Mouse (Mus musculus): ENCODE measurements around the gene Zbtb34. TPM values are rescaled to one million over a fixed set of nuclear protein-coding genes. Genes with fewer than 3 reads are reported as not detected.

Zbtb34 gene
- polyA plus RNA-seq, 1 experiment from 2014 or later: 4.8 TPM

- ATAC-seq (no peak), DNase-seq (ENCODE audit: low read depth, low spot score) (no peak)
- ChIA-PET POLR2A (interaction anchor here (0.8 kb wide), 1 partner anchor 8 kb away, joined by 5 read pairs; the partner anchor contains the start of gene Zbtb43), CTCF (no interaction called here)
- in situ Hi-C loops (cut with MboI; ENCODE audit: low pct_unique_long_range_greater_than_20kb): no loop called here
- no peaks in the 10 kb centered on the region for H3K27me3 ChIP-seq
- no peak for TF ChIP-seq CTCF (IDR thresholded peaks at IDR 0.05)
These were observed 28.5 kb upstream of the Zbtb34 start for GRCm38 (mm10) chr2:33459660-33460059.

- POLR2A ChIA-PET: interaction anchor here (0.5 kb wide), 1 partner anchor 11 kb away, joined by 5 read pairs; no protein-coding TSS in a partner anchor
- DNase-seq (ENCODE audit: low read depth, low spot score) (no peak), ATAC-seq (no peak)
- CTCF ChIA-PET: no interaction called here
- H3K27me3 ChIP-seq: no peaks in the 10 kb centered on the region
- no peak for TF ChIP-seq CTCF (IDR thresholded peaks at IDR 0.05)
- in situ Hi-C loops (cut with MboI; ENCODE audit: low pct_unique_long_range_greater_than_20kb): no loop called here
These were observed 25.6 kb upstream of the Zbtb34 start for GRCm38 (mm10) chr2:33456696-33457095.

DNA sequence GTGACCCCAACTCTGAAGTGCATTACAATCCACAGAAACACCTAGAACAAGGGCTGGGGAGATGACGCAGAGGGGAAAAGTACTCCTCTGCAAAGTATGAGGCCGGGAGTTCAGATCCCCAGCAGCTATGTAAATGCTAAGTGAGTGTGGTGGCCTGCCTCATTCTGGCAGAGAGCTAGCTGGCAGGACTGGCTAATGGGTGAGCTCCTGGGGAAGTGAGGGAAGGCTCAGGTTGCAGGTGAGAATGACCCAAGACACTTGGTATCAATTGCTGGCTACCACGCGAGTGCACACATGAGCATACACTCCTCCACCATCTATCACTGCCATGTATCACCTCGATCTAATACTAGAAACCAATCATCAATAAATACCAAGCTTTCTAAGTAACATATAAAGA, 25.1 kb upstream of the Zbtb34 start:
- in situ Hi-C loops (cut with MboI; ENCODE audit: low pct_unique_long_range_greater_than_20kb): no loop called here
- TF ChIP-seq CTCF (IDR thresholded peaks at IDR 0.05): no peak
- DNase-seq (ENCODE audit: low read depth, low spot score): no peak
- ATAC-seq: no peak
- CTCF ChIA-PET: no interaction called here
- POLR2A ChIA-PET: no interaction called here
- no peaks in the 10 kb centered on the region for H3K27me3 ChIP-seq

- H3K27me3 ChIP-seq: no peaks in the 10 kb centered on the region
- no peak for TF ChIP-seq CTCF (IDR thresholded peaks at IDR 0.05)
- ATAC-seq (no peak), DNase-seq (ENCODE audit: low read depth, low spot score) (no peak)
- POLR2A ChIA-PET: no interaction called here
- in situ Hi-C loops (cut with MboI; ENCODE audit: low pct_unique_long_range_greater_than_20kb): no loop called here
- CTCF ChIA-PET: interaction anchor here (2.0 kb wide), 1 partner anchor 8 kb away, joined by 5 read pairs; no protein-coding TSS in a partner anchor
These were observed 24.2 kb upstream of the Zbtb34 start for GRCm38 (mm10) chr2:33455350-33455749.

- in situ Hi-C loops (cut with MboI; ENCODE audit: low pct_unique_long_range_greater_than_20kb): no loop called here
- ChIA-PET CTCF (interaction anchor here (2.0 kb wide), 1 partner anchor 9 kb away, joined by 5 read pairs; no protein-coding TSS in a partner anchor), POLR2A (no interaction called here)
- no peak for TF ChIP-seq CTCF (IDR thresholded peaks at IDR 0.05)
- no peak for DNase-seq (ENCODE audit: low read depth, low spot score)
- H3K27me3 ChIP-seq: no peaks in the 10 kb centered on the region
- no peak for ATAC-seq
These were observed 23.7 kb upstream of the Zbtb34 start for GRCm38 (mm10) chr2:33454816-33455215.

- no peaks in the 10 kb centered on the region for H3K27me3 ChIP-seq
- DNase-seq (ENCODE audit: low read depth, low spot score): no peak
- CTCF ChIA-PET: no interaction called here
- no peak for TF ChIP-seq CTCF (IDR thresholded peaks at IDR 0.05)
- POLR2A ChIA-PET: interaction anchor here (0.6 to 0.7 kb wide), 2 partner anchors 11 to 33 kb away, joined by 3 read pairs; no protein-coding TSS in a partner anchor
- in situ Hi-C loops (cut with MboI; ENCODE audit: low pct_unique_long_range_greater_than_20kb): no loop called here
- no peak for ATAC-seq
These were observed 22.4 kb upstream of the Zbtb34 start for GRCm38 (mm10) chr2:33453476-33453875.

- CTCF ChIA-PET: no interaction called here
- in situ Hi-C loops (cut with MboI; ENCODE audit: low pct_unique_long_range_greater_than_20kb): no loop called here
These were observed 21.6 kb upstream of the Zbtb34 start for GRCm38 (mm10) chr2:33452721-33453120.

DNA sequence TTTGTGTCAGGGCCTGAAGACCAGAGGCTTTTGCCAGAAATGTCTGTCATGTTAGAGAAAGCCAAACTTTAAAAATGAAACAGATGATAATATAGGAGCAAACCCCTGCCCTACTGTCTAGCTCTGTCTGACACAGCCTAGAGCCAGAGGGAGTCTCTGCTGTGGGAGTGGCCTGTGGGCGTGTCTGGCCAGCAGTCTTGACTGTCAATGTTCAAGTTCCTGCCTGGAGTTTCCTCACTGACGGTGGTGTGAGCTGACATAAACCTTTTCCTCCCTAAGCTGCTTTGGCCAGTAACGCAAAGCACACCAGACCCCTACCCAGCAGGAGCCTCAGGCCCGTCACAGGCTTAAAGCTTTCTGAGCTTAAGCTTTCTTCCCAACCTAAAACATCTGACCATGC, 21.0 kb upstream of the Zbtb34 start:
- in situ Hi-C loops (cut with MboI; ENCODE audit: low pct_unique_long_range_greater_than_20kb): no loop called here
- ATAC-seq (no peak), DNase-seq (ENCODE audit: low read depth, low spot score) (no peak)
- H3K27me3 ChIP-seq: no peaks in the 10 kb centered on the region
- POLR2A ChIA-PET: no interaction called here
- CTCF ChIA-PET: interaction anchor here (0.6 kb wide), 1 partner anchor 91 kb away, joined by 3 read pairs; no protein-coding TSS in a partner anchor
- no peak for TF ChIP-seq CTCF (IDR thresholded peaks at IDR 0.05)

More at GRCm38 (mm10) chr2:33452721-33453120, 21.6 kb upstream of the Zbtb34 start:
- TF ChIP-seq CTCF (IDR thresholded peaks at IDR 0.05): no peak
- H3K27me3 ChIP-seq: no peaks in the 10 kb centered on the region
- POLR2A ChIA-PET: interaction anchor here (0.6 kb wide), 1 partner anchor 33 kb away, joined by 3 read pairs; no protein-coding TSS in a partner anchor
- DNase-seq (ENCODE audit: low read depth, low spot score) (no peak), ATAC-seq (no peak)

- no peak for ATAC-seq
- no peaks in the 10 kb centered on the region for H3K27me3 ChIP-seq
- POLR2A ChIA-PET: interaction anchor here (0.9 kb wide), 1 partner anchor 16 kb away, joined by 6 read pairs; no protein-coding TSS in a partner anchor
- DNase-seq (ENCODE audit: low read depth, low spot score): no peak
- CTCF ChIA-PET: no interaction called here
- in situ Hi-C loops (cut with MboI; ENCODE audit: low pct_unique_long_range_greater_than_20kb): no loop called here
- TF ChIP-seq CTCF (IDR thresholded peaks at IDR 0.05): no peak
These were observed 20.2 kb upstream of the Zbtb34 start for GRCm38 (mm10) chr2:33451038-33451978.

DNA sequence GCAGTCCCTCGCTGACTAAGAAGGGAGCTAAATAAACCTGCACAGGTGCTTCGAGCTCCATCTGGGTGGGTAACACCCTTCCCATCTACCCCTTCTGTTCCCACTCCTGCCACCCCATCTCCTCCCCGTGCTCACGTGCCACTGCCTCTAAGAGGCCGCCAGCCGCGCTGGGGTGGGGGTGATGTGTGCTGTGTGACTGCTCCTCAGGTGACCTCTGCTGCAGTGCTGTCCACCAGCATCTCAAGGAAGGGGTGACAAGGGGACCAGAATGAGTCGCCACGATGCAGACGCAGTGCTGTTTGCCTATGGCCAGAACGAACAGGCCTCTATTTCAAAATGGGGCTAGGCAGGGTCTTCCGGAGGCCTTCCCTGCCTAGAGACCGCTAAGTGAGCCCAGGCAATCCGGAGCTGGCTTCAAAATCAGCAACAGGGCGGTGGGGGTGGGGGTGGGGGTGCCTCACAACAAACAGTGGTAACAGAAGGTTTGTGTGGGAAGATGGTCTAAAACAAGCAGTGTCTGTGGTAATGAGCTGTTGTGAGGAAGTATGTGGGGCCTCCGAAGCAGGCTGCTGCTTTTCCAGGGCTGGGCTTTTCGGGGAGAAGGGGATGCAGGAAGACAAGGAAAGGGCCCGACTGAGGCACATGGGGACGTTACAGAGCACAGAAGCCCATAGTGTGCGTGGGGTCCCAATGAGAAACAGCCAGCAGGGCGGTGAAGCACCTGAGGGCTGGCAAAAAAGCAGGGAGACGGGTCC, 18.2 kb upstream of the Zbtb34 start:
- no peaks in the 10 kb centered on the region for H3K27me3 ChIP-seq
- CTCF ChIA-PET: no interaction called here
- DNase-seq (ENCODE audit: low read depth, low spot score) (no peak), ATAC-seq (no peak)
- no peak for TF ChIP-seq CTCF (IDR thresholded peaks at IDR 0.05)
- POLR2A ChIA-PET: interaction anchor here (0.7 kb wide), 1 partner anchor 305 kb away, joined by 3 read pairs; no protein-coding TSS in a partner anchor
- in situ Hi-C loops (cut with MboI; ENCODE audit: low pct_unique_long_range_greater_than_20kb): no loop called here
